26 mouse cellular contexts compared by ENCODE assay signal in the genomic region with DNA sequence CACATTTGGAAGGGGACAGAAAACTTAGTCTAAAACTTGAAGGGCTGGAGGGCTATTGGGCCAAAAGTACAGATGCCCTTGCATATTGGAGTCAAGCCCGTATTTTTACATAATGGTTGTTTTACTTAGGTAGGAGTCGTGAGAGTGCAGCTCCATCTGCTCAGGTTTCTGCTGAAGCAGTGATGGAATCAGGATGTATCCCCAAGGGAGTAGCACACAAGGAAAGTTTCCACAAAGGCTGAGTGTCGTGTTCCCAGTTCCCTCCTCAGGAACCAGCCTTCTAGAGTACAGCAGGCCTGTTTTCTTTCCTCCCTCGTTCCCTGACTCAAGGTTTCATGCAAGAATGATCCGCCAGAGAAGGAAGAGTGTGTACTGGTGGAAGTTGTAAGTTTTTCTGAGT.
"Had no signal": no experiment of that assay in that cellular context is flagged by ENCODE, and none has a peak within 500 bp of the region (broad histone marks: within the 10 kb centered on the region; RNA-seq: fewer than 3 reads in every experiment).

No protein-coding gene starts in this region.

- H3K27me3 ChIP-seq: heart, embryonic 12.5 days; hindbrain, embryonic 12.5 days; intestine, embryonic 15.5 days; limb, embryonic 12.5 days; liver, embryonic 13.5 days had no signal

- H3K9me3 ChIP-seq: heart, embryonic 10.5 days; heart, embryonic 12.5 days; hindbrain, embryonic 10.5 days; hindbrain, embryonic 12.5 days; intestine, embryonic 15.5 days; limb, embryonic 10.5 days; limb, embryonic 12.5 days; liver, embryonic 13.5 days had no signal

- H3K9ac ChIP-seq: heart, embryonic 12.5 days; hindbrain, embryonic 12.5 days; hindbrain, embryonic 14.5 days; intestine, embryonic 15.5 days; limb, embryonic 12.5 days; liver, embryonic 13.5 days had no signal

- H3K4me2 ChIP-seq: heart, embryonic 12.5 days; hindbrain, embryonic 12.5 days; hindbrain, embryonic 14.5 days; intestine, embryonic 15.5 days; limb, embryonic 12.5 days; liver, embryonic 11.5 days; liver, embryonic 13.5 days had no signal

- H3K27ac ChIP-seq: gastrocnemius, adult 2 months; heart, embryonic 10.5 days; hindbrain, embryonic 10.5 days; hindbrain, embryonic 12.5 days; hindbrain, embryonic 14.5 days; intestine, embryonic 15.5 days; layer of hippocampus, adult 2 months; limb, embryonic 10.5 days; limb, embryonic 12.5 days; liver, embryonic 13.5 days had no signal

- H3K4me1 ChIP-seq: heart, embryonic 10.5 days; heart, embryonic 12.5 days; hindbrain, embryonic 10.5 days; hindbrain, embryonic 12.5 days; intestine, embryonic 15.5 days; limb, embryonic 10.5 days; limb, embryonic 12.5 days; liver, embryonic 13.5 days had no signal

- ATAC-seq: hindbrain, embryonic 16.5 days; inflammation-experienced regulatory T-cells, adult 6 months; intestine, embryonic 15.5 days; intestine, postnatal 0 days had no signal

- H3K36me3 ChIP-seq: heart, embryonic 10.5 days; heart, embryonic 12.5 days; hindbrain, embryonic 10.5 days; hindbrain, embryonic 12.5 days; intestine, embryonic 15.5 days; limb, embryonic 10.5 days; limb, embryonic 12.5 days; liver, embryonic 13.5 days had no signal

- H3K4me3 ChIP-seq: gastrocnemius, adult 2 months; heart, embryonic 10.5 days; heart, embryonic 12.5 days; hindbrain, embryonic 10.5 days; hindbrain, embryonic 12.5 days; intestine, embryonic 15.5 days; layer of hippocampus, adult 2 months; limb, embryonic 10.5 days; limb, embryonic 12.5 days; liver, embryonic 13.5 days had no signal

- DNase-seq: gastrocnemius, adult 2 months; gastrocnemius, postnatal 10 days; gastrocnemius, postnatal 25 days; heart, adult 18-20 months; heart, postnatal 10 days; heart, postnatal 4 days; kidney, adult 18-20 months; kidney, adult 8-10 months; kidney, postnatal 10 days; kidney, postnatal 25 days; kidney, postnatal 4 days; liver; liver, embryonic 13.5 days had no signal
